Mouse (Mus musculus): Measurements from ENCODE around the gene Prss29. TPM values are rescaled to one million over a fixed set of nuclear protein-coding genes. Genes with fewer than 3 reads are reported as not detected.

Gene Prss29
- polyA plus RNA-seq, 1 experiment from 2014 or later = not detected

DNA sequence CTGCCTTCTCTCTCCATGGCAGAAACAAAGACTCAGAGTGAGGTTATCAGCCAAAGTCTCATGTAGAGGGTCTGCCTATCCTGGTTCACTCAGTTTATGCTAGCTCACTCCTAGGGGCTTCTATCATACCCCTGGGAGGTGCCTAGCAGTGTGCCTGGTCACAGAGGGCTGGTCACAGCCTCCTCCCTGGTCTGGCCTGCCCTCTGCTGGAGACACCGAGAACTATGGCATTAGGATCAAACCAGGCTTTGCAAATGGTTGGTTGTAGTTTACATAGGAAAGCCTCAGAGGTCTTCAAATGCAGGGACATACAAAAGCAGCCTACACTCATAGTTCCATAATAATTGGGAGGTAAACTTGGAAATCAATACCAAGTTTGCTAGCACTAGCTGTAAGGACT is 45.3 kb downstream of the Prss29 start:
- Histone ChIP-seq H3K4me2 (no peak overlapping the region), H3K4me1 (replicated peaks) (no peaks in the 10 kb centered on the region), H3K4me3 (no peak overlapping the region), H3K9me3 (no peaks in the 10 kb centered on the region), H3K27me3 (0 out of 2 replicates have a peak, but pooled peaks cover 3% of the 10 kb centered on the region), H3K27ac (no peak overlapping the region), H3K9ac (no peak overlapping the region), H3K36me3 (no peaks in the 10 kb centered on the region)
- WGBS = 9% methylated on average over 1 of the region's 1 CpGs
- no peak for ATAC-seq (ENCODE audit: low FRiP score)

DNA sequence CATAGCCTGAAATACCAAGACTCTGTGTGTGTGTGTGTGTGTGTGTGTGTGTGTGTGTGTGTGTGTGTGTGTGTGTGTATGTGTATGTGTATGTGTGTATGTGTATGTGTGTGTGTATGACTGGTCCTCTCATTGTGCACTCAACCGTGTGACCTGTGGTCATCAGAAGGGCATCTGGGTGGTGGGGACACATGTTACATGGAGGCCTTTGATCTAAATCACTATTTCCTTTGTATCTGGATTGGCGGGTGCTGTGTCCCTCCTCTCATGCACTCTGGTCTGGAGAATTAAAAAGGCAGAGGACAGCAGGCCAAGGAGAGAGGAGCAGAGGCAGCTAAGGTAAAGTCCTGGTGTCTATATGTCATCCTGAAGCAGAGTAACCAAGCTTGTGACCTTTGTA is 47.6 kb downstream of the Prss29 start, which contains the start of gene Tpsb2:
Tpsb2 (plus strand) TSS at position 301 of the 400 bp plus-strand sequence.
- Histone ChIP-seq H3K36me3 (no peaks in the 10 kb centered on the region), H3K4me2 (no peak within 1 kb of the TSS), H3K4me3 (no peak within 1 kb of the TSS), H3K4me1 (replicated peaks) (no peaks in the 10 kb centered on the region), H3K27me3 (peaks cover 1% of the 10 kb centered on the region; the same call in 1 of the 2 replicates), H3K9me3 (no peaks in the 10 kb centered on the region), H3K27ac (no peak within 1 kb of the TSS), H3K9ac (no peak within 1 kb of the TSS)
- WGBS = 73% methylated on average over 2 of the region's 2 CpGs
- no peak for ATAC-seq (ENCODE audit: low FRiP score)

DNA sequence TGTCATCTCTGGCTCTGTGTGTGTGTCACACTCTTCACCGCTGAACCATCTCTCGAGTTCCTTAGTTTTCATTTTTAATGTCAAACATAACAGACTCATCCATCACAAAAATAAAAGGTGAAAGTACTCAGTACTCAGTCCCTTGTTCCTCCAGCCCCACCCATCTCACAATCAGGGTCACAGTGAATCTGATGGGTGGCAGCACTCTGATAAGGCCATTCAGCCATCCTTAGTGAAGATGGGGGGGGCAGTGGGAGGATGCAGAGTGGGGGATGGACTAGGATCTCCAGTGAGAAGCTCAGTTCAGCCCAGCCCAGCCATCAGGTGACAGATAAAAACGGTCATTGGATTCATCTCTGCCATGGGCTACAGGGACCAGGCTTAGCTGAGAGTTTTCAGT is 50.5 kb downstream of the Prss29 start, which contains the start of gene Tpsg1:
Tpsg1 (plus strand) TSS at position 301 of the 400 bp plus-strand sequence.
- Histone ChIP-seq H3K27me3 (peaks cover 8% of the 10 kb centered on the region; the same call in 1 of the 2 replicates), H3K9me3 (no peaks in the 10 kb centered on the region), H3K4me3 (no peak within 1 kb of the TSS), H3K4me1 (replicated peaks) (no peaks in the 10 kb centered on the region), H3K4me2 (no peak within 1 kb of the TSS), H3K9ac (no peak within 1 kb of the TSS), H3K36me3 (no peaks in the 10 kb centered on the region), H3K27ac (no peak within 1 kb of the TSS)
- WGBS = 84% methylated on average over 3 of the region's 3 CpGs
- ATAC-seq (ENCODE audit: low FRiP score) = no peak

Other genes starting within 250 kb of the Prss29 start
- gene Tmem204, start 235.1 kb upstream of the Prss29 start, polyA plus RNA-seq (2015; fragmentation: Nextera tagmentation; extraction: Ambion mirVana) = 10.8 and 11.5 TPM in 2 replicates
- 41.9 and 45.5 TPM in 2 replicates for gene Telo2, start 202.7 kb upstream of the Prss29 start, polyA plus RNA-seq (2015; fragmentation: Nextera tagmentation; extraction: Ambion mirVana)
- not detected in 2 replicates for gene Ptx4, start 197.9 kb upstream of the Prss29 start, polyA plus RNA-seq (2015; fragmentation: Nextera tagmentation; extraction: Ambion mirVana)
- gene Clcn7, start 185.3 kb upstream of the Prss29 start, polyA plus RNA-seq (2015; fragmentation: Nextera tagmentation; extraction: Ambion mirVana) = 24.9 and 30.4 TPM in 2 replicates
- not detected in 2 replicates for gene Ccdc154, start 156.2 kb upstream of the Prss29 start, polyA plus RNA-seq (2015; fragmentation: Nextera tagmentation; extraction: Ambion mirVana)
- gene Gm38655, start 143.2 kb upstream of the Prss29 start, polyA plus RNA-seq (2015; fragmentation: Nextera tagmentation; extraction: Ambion mirVana) = not detected in 2 replicates
- gene BC003965, start 134.1 kb upstream of the Prss29 start, polyA plus RNA-seq (2015; fragmentation: Nextera tagmentation; extraction: Ambion mirVana) = 33.1 and 35.0 TPM in 2 replicates
- 11.3 and 11.9 TPM in 2 replicates for gene Unkl, start 130.3 kb upstream of the Prss29 start, polyA plus RNA-seq (2015; fragmentation: Nextera tagmentation; extraction: Ambion mirVana)
- gene Gnptg, start 78.5 kb upstream of the Prss29 start, polyA plus RNA-seq (2015; fragmentation: Nextera tagmentation; extraction: Ambion mirVana) = 91.6 and 94.0 TPM in 2 replicates
- 59.6 and 62.9 TPM in 2 replicates for gene Tsr3, start 78.5 kb upstream of the Prss29 start, polyA plus RNA-seq (2015; fragmentation: Nextera tagmentation; extraction: Ambion mirVana)
- 6.4 and 6.5 TPM in 2 replicates for gene Baiap3, start 62.3 kb upstream of the Prss29 start, polyA plus RNA-seq (2015; fragmentation: Nextera tagmentation; extraction: Ambion mirVana)
- gene Ube2i, start 44.0 kb upstream of the Prss29 start, polyA plus RNA-seq (2015; fragmentation: Nextera tagmentation; extraction: Ambion mirVana) = 566 and 573 TPM in 2 replicates
- not detected in 2 replicates for gene Prss34, start 20.3 kb upstream of the Prss29 start, polyA plus RNA-seq (2015; fragmentation: Nextera tagmentation; extraction: Ambion mirVana)
- not detected in 2 replicates for gene Prss28, start 10.0 kb upstream of the Prss29 start, polyA plus RNA-seq (2015; fragmentation: Nextera tagmentation; extraction: Ambion mirVana)
- 0.08 TPM in 1 of 2 replicates, not detected in the other for gene Tpsab1, start 26.9 kb downstream of the Prss29 start, polyA plus RNA-seq (2015; fragmentation: Nextera tagmentation; extraction: Ambion mirVana)
- 0.14 TPM in 1 of 2 replicates, not detected in the other for gene Tpsb2, start 47.7 kb downstream of the Prss29 start, polyA plus RNA-seq (2015; fragmentation: Nextera tagmentation; extraction: Ambion mirVana)
- gene Tpsg1, start 50.6 kb downstream of the Prss29 start, polyA plus RNA-seq (2015; fragmentation: Nextera tagmentation; extraction: Ambion mirVana) = 0.85 and 0.90 TPM in 2 replicates
- 9.7 and 10.2 TPM in 2 replicates for gene Cacna1h, start 115.1 kb downstream of the Prss29 start, polyA plus RNA-seq (2015; fragmentation: Nextera tagmentation; extraction: Ambion mirVana)
- gene Tekt4, start 136.0 kb downstream of the Prss29 start, polyA plus RNA-seq (2015; fragmentation: Nextera tagmentation; extraction: Ambion mirVana) = 1.1 and 2.0 TPM in 2 replicates
- gene Sstr5, start 178.6 kb downstream of the Prss29 start, polyA plus RNA-seq (2015; fragmentation: Nextera tagmentation; extraction: Ambion mirVana) = 0.38 and 0.45 TPM in 2 replicates